Mouse (Mus musculus): ENCODE measurements around the gene Hist1h2bm.
"Not testable (repeated sequence)": the region's sequence is repeated elsewhere in the genome, so short reads cannot be mapped to it uniquely, and the experiment has no call there.

Gene Hist1h2bm

GRCm38 (mm10) chr13:21721757-21722372 is at the start of gene Hist1h2bm:
Gene Hist1h2bm, plus strand, starts transcription at chr13:21722044.
- DNase-seq (ENCODE audit: low read depth, low spot score) = peak; percentile 73

- DNase-seq (ENCODE audit: low read depth, low spot score) = no peak
Measured at GRCm38 (mm10) chr13:21677305-21677704, 44.5 kb upstream of the Hist1h2bm start, which contains the start of gene Olfr1360. Gene Olfr1360, minus strand, starts transcription at chr13:21677405.

- no peak for DNase-seq (ENCODE audit: low read depth, low spot score)
Measured at GRCm38 (mm10) chr13:21697811-21698210, 24.0 kb upstream of the Hist1h2bm start, which contains the start of gene Olfr1359. Gene Olfr1359, plus strand, starts transcription at chr13:21698111.

DNA sequence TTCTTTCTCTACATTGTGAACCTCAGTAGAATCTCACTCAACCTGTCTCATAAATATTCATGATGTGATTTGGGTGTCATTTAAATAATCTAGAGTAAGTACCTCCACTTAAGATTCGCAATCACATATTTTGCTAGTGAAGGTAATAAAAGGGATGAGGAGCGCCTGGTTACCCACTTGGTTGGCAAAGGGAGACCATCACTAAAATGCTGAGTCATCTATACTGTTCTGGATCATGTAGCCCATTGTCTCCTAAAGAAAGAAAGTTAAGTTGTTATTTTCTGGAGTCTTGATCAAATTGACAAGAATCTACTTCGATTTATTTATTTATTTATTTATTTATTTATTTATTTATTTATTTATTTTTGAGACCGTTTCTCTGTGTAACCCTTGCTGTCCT is 15.2 kb upstream of the Hist1h2bm start:
- no peak for DNase-seq (ENCODE audit: low read depth, low spot score)

DNA sequence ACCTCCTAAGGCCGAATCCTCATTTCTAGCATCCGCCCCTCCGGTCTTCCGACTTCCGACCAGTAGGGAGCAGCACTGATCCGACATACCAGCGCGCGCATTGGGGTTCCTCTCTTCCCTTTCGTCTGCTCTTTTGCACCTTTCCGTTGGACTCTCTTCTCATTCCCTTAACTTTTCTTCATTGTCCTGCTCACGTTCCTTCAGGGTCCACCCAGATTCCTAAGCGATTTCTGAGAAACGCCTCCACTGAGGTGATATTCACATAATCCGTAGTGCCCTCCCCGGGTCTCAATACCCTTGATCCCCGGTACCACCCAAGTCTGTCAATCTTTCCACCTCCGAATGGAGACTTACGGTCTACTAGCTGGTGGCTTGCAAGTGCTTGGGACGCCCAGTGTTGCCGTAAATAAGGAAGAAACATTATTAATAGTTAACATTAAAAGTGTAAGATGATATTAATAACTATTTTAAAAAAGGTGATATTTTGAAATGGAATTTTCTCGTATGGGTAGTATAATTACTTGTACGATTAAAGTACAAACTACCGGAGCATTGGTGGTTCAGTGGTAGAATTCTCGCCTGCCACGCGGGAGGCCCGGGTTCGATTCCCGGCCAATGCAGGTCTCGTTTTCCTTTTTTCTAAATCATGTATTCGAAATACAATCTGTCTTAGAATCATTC is 11.7 kb upstream of the Hist1h2bm start:
- peak; percentile 83 for DNase-seq (ENCODE audit: low read depth, low spot score)

DNA sequence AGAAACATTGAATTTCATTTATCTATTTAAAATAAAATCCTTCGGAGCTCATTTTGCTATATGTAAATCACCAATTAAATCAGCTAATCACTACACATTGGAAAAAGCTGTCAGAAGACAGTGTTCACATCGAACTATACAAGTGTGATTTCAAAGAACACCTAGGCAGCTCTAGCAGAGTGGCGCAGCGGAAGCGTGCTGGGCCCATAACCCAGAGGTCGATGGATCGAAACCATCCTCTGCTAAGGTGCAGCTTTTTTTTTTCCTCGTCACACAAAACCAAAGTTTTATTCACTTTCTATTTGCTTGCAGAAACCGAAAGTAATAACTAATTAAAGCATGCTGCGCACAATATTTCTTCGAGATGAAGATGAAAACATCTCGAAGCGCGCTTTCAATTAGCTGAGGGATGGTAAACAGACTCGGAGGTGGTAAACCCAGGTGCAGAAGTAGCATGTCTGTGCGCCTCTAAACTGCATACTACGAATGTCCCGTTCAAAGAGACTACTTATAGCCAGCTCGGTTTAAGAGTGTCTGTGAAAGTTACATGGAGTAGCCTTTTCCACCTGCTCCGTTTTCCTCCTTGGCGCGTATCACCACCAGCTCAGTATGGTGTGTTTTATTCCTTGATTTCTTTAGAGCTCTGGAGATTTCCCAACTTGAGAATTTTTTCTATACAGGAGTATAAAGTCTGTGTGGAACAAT is 10.9 kb upstream of the Hist1h2bm start:
- DNase-seq (ENCODE audit: low read depth, low spot score) = peak; percentile 76

GRCm38 (mm10) chr13:21711698-21712097 is 10.1 kb upstream of the Hist1h2bm start:
- DNase-seq (ENCODE audit: low read depth, low spot score) = no peak

- DNase-seq (ENCODE audit: low read depth, low spot score) = peak; percentile 54
Measured at GRCm38 (mm10) chr13:21714725-21715124, 7.1 kb upstream of the Hist1h2bm start.

- DNase-seq (ENCODE audit: low read depth, low spot score) = no peak
Measured at GRCm38 (mm10) chr13:21715131-21715863, 6.5 kb upstream of the Hist1h2bm start.

DNA sequence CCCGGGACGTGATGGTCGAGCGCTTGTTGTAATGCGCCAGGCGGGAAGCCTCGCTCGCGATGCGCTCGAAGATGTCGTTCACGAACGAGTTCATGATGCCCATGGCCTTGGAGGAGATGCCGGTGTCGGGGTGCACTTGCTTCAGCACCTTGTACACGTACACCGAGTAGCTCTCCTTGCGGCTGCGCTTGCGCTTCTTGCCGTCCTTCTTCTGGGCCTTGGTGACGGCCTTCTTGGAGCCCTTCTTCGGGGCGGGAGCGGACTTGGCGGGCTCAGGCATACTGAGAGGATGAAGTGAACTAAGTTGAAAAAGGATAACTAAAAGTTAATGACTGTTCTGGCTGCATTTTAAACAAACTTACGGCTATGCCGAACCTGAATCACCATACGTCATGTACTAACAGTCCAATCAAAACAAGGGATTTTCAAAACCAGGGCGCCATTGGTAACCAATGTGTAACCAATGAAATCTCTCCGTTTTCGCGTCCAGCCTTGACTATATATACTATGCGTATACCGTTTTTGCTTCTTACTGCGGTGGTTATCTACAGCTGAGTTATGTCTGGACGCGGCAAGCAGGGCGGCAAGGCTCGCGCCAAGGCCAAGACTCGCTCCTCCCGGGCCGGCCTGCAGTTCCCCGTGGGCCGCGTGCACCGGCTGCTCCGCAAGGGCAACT is 5.8 kb upstream of the Hist1h2bm start, which contains the start of the genes Hist1h2bl and Hist1h2ai:
Hist1h2bl (minus strand) TSS at position 280 of the 676 bp plus-strand sequence.
Hist1h2ai (plus strand) TSS at position 559 of the 676 bp plus-strand sequence.
- peak; percentile 84 for DNase-seq (ENCODE audit: low read depth, low spot score)

DNA sequence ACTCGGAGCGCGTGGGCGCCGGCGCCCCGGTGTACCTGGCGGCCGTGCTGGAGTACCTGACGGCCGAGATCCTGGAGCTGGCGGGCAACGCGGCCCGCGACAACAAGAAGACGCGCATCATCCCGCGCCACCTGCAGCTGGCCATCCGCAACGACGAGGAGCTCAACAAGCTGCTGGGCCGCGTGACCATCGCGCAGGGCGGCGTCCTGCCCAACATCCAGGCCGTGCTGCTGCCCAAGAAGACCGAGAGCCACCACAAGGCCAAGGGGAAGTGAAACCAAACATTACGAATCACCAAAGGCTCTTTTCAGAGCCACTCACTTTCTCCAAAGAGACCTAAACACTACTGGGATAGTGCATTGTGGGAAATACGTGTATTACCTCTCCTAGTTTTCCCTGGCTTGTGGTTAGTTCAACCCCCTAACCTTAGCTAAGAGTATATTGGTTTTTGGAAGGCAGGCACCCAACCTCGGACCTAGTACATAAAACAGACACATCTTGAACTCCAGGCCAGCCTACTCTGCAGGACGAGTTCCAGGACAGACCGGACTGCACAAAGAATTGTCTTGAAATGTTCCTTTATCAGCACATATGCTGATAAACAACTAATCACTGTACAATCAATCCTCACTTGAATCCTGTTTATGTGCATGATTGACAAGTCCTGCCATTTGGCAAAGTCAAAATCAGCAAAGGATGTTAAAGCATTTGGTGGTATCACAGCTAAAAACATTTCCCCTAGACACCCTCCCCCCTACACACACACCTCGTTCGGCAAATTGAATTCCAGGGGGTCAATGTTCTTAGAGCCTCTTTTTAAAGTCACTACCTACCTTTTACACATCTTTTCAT is 5.1 kb upstream of the Hist1h2bm start:
- not testable (repeated sequence) for DNase-seq (ENCODE audit: low read depth, low spot score)

DNA sequence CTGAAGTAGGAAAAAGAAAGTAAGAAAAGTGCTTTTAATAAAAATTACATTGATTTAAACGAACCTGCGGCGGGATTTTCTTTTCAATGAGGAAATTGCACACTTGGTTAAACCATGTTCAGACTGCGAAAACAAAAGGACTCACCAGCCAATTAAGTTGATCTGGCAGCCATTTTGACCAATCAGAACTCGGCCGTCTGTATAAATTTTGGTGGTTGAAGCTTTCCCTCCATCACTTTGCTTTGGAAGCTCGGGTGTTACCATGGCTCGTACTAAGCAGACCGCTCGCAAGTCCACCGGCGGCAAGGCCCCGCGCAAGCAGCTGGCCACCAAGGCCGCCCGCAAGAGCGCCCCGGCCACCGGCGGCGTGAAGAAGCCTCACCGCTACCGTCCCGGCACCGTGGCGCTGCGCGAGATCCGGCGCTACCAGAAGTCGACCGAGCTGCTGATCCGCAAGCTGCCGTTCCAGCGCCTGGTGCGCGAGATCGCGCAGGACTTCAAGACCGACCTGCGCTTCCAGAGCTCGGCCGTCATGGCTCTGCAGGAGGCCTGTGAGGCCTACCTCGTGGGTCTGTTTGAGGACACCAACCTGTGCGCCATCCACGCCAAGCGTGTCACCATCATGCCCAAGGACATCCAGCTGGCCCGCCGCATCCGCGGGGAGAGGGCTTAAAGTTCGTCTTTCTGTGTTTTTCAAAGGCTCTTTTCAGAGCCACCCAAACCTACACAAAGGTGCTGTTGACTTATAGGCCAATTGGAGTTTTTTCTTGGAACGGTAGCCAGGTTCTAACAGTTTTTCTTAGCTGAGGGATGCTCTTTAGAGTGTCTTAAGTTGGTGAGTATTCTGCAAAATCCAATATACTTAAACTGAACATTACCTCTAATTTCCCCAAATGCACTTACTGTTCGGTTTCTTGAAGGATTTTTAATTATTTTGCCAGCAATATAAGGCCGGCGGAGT is 4.2 kb upstream of the Hist1h2bm start, which contains the start of gene Hist1h3h:
Hist1h3h (plus strand) TSS at position 263 of the 961 bp plus-strand sequence.
- DNase-seq (ENCODE audit: low read depth, low spot score) = peak; percentile 68

DNA sequence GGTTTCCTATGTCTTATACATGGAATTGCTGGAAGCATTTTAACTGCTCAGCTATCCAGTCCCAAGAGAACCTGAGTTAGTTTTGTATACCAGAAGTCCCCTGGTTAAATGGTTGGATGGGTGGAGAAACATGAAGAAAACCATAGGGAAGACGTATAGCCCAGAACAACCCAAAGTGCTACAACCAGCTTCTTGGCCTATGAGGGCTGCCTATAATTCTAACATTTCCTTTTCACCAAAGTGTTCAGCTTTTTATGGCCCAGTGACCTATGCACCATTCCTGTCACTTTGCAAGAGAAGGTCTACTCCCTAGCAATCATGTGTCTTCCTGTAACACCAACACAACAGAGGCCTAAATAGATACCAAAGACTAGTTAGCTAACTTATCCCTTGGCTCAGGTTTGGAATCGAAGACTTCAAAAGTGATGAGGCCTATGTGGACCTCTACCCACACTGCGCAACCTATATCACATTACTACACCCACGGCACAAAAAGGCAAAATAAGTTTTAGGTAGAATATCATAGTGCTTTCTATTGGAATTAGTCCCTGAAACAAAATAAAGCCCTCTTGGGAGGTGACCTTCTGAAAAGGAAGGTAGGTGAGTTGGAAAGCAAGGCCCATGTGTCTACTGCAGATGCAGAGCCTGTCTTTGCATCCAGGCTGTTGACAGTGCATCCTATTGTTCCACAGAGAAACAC is 3.3 kb upstream of the Hist1h2bm start:
- no peak for DNase-seq (ENCODE audit: low read depth, low spot score)

DNA sequence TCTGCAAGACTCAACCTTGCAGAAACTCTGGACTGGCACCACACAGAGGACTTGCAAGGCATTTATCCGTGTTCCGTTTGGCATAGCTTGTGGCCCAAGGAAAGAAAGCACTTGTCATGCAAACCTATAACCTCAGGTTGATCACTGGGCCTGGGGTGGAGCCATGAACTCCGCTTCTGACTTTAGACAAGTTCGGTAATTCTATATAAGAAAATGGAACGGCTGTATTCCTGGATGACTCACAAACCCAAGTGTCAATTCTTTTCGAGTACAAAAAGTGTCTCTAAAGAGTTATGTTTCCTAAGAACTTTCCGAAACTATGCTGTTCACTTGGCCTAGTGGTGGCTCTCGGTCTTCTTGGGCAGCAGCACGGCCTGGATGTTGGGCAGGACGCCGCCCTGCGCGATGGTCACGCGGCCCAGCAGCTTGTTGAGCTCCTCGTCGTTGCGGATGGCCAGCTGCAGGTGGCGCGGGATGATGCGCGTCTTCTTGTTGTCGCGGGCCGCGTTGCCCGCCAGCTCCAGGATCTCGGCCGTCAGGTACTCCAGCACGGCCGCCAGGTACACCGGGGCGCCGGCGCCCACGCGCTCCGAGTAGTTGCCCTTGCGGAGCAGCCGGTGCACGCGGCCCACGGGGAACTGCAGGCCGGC is 612 bp upstream of the Hist1h2bm start:
- not testable (repeated sequence) for DNase-seq (ENCODE audit: low read depth, low spot score)

DNA sequence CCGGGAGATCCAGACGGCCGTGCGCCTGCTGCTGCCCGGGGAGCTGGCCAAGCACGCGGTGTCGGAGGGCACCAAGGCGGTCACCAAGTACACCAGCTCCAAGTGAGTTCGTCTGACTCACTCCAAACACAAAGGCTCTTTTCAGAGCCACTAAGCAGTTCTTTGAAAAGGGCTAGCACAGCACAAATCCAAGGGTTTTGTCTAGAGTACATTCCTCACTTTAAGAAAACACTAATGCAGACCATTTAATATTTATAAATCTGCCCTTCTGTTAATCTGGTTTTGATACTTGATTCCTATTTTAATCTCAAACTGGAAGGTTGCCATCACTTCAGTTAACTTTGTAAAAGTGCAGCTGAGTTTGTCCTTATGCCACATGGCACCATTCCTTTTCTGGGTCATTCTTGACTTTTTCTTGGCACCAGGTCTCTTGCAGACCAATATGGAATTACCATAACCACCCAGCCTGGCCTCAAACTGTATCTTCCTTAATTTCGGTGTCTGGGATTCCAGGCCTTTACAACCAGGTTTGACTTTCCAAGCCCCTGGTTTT is 605 bp downstream of the Hist1h2bm start:
- no peak for DNase-seq (ENCODE audit: low read depth, low spot score)

GRCm38 (mm10) chr13:21722993-21723836 is 1.4 kb downstream of the Hist1h2bm start:
- DNase-seq (ENCODE audit: low read depth, low spot score) = no peak

Measured in retina, postnatal 7 days (tissue).